Mouse (Mus musculus): ENCODE measurements around the gene Uhrf1bp1.

Uhrf1bp1 gene

DNA sequence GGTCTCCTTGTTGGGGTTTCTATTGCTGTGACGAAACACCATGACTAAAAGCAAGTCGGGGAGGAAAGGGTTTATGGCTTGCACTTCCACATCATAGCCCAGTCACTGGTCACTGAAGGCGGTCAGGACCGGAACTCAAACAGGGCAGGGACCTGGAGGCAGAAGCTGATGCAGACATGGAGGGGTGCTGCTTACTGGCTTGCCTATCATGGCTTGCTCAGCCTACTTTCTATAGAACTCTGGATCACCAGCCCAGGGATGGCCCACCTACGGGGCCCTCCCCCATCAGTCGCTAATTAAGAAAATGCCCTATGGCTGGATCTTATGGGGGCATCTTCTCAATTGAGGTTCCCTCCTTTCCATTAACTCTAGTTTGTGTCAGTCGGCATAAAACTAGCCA, 55.1 kb downstream of the Uhrf1bp1 start:
- DNase-seq (ENCODE audit: low spot score): no peak

DNA sequence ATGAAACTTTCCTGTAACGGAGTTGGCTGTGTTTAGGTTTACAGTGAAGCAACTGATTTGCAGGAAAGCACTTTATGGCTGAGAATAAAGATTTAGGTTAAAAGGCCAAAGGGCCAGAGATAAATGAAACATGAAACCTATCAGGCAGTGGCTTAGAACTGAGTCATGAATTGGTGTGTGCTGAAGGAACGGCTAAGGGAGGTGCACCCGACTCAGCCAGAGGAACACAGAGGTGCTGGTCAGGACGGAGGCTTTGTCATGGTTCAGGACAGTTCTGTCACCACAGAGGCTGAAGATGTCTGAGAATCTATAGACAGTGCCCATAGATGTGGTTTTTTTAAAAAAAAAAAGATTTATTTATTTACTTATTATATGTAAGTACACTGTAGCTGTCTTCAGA, 58.5 kb downstream of the Uhrf1bp1 start:
- no peak for DNase-seq (ENCODE audit: low spot score)

DNA sequence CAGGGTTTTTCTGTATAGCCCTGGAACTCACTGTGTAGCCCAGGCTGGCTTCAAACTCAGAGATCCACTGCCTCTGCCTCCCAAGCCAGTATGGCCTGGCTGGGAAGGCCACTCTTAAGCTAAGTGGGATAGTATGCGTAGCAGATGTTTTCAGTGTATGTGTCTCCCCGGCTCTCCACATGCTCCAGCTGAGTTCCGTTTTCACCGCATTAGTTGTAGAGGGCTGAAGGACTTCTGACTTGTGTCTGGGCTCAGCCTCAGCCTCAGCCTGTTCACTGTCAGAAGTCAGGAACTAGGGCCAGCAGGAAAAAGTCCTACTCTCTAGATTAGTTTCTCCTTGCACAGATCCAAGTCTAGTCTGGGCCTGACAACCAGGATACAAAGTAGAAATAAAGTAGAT, 60.1 kb downstream of the Uhrf1bp1 start:
- no peak for DNase-seq (ENCODE audit: low spot score)

DNA sequence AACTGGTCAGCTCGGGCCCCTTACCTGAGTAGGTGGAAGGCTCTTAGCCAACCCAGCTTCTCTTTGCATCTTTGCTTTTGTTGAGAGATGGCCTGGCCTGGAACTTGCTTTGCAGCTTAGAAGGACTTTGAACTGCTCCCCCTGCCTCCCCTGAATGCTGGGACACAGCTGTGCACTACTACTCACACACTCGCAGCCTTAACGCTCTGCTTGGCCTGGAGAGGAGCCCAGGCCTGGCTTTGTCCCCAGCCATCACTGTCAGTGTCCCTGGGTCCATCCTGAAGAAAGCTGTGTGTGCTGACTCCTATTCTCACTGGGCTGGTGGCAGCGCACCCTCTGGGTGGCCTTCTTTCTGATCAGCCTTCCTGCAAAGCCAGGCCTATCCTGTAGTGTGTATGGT, 64.4 kb downstream of the Uhrf1bp1 start:
- DNase-seq (ENCODE audit: low spot score): no peak

DNA sequence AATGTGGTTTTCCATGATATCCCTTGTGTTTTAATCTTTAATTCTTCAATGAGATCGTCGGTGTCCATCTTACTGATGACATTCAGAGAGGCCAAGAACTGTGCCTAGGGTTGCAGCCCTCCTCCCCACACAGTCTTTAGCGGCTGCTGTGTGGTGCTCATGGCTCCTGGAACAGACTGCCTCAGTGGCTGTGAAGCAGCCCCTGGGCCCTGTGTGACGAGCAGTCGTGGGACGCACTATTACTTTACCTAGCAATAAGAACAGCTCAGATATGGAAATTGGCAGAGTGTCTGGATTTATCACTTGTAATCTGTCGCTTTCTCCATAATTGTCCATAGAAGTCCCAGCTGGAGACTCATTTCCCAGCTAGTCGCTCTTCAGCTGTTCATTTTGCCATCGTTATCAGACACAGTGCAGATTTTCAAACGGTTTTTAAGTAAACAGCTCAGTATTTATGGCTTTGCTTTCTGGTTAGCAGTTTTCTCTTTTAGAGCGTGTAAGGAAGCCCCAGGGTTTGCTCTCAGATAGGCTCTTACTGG, 66.0 kb downstream of the Uhrf1bp1 start:
- DNase-seq (ENCODE audit: low spot score): no peak

DNA sequence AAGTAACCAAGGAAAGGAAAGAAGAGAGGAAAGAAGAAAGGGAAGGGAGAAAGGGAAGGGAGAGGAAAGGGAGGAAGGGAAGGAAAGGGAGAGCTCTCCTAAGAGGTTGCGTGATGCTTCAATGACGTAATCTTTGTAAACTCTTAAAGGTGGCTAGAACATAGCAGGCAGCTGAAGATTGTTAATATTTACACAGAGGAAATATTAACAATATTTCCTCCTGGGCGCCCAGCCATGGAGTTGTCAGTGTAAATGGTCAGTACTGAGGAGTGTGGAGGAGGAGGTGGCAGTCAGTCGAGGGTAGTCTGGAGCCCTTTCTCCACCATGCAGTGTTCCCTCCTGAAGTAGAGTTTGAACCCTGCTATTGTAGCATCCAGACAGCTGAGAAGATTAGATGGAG, 68.8 kb downstream of the Uhrf1bp1 start:
- DNase-seq (ENCODE audit: low spot score): no peak

DNA sequence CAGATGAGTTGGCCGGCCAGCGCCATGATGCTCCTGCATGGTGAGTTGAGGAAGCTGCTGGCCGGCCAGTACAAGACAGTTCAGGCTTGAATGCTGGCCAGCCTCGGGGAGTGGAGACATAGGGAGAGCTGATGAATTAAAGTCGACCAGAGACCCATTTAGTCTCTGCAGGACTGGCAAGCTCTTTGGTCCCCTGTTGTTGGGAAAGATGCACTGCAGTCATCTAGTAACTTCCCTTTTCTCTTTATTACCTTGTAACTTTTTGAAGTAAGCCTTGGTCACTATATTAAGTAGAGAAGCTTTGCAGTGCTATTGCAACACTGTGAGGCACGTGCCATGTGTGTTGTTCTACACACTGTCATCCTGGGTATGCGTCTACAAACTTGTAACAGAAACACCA, 69.3 kb downstream of the Uhrf1bp1 start:
- no peak for DNase-seq (ENCODE audit: low spot score)

DNA sequence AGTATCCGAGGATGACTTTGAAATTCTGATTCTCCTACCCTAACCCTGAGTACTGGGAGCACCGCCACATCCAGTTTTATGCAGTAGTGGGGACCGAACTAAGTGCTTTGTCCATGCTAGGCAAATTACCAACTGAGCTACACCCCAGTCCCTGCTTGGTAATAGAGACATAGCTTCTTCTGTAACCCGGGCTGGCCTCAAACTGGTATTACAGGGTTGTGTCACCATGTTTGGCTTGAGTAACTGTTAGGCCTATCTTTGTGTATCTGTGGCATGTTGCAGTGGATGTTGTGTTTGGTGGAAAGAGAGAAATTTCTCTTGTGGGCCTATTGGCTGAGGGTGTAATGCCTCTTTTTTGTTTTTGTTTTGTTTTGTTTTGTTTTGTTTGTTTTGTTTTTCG, 74.0 kb downstream of the Uhrf1bp1 start:
- DNase-seq (ENCODE audit: low spot score): no peak

DNA sequence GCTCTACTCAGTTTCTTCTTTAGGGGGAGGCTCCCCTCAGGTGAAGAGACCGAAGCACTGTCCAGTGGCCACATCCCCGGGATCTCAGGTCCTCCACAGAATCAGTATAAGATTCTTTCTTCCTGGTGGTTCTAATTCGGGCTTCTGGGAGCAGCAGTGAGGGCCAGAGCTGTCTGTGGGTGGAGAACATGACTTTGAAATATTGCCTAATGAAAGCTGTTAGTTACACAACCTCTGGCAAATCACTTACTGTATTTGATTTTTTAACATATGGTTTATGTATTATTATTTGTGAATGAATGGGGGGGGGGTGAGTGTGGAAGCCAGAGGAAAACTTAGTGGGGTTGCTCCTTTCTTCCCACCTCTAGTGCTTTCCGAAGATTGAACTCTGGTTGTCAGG, 75.6 kb downstream of the Uhrf1bp1 start:
- DNase-seq (ENCODE audit: low spot score): no peak

DNA sequence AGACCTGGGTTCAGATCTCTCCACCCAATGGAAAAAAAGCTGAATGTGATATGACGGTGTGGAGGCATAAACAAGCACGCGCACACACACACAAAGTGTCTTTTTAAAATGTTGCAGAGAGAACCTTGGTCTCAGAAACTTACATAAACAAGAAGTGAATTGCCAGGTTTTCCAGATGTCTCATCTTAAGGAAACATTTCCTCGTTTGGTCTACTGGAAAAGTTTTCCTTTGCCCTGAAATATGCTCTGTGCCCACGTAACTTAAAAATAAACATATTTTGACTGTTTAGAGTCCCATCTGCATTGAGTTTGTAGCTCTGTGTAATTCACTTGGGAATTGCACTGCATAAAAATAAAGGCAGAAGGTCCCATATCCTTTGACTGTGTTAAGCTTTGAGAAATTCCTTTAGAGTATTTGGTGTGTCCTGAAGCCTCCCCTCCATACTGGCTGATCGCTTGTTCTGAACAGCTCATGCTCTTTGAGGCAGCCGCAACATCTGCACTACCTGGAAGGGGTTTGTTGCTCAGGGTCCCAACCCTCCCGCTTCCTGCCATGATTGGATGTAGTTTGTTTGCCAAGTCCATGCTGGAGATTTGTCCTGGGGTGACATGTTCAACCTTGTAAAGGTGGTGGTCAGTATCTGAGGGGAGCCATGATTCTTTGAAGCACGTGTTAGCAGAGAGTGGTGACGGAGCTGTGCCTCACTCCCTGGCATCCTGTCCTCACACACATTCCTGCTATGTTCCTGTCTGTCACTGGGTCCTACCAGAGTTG, 78.1 kb downstream of the Uhrf1bp1 start:
- DNase-seq (ENCODE audit: low spot score): no peak

DNA sequence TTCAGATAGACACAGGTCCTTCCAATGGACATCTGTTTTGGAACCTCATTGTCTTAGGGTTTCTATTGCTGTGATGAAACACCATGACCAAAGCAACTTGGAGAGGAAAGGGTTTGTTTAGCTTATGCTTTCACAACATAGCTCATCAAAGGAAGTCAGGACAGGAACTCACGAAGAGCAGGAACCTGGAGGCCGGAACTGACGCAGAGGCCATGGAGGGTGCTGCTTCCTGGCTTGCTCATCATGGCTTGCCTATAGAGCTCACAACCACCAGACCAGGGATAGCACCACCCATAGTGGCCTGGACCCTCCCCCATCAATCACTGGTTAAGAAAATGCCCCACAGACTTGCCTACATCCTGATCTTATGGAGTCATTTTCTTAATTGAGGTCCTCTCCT, 78.8 kb downstream of the Uhrf1bp1 start:
- DNase-seq (ENCODE audit: low spot score): no peak

DNA sequence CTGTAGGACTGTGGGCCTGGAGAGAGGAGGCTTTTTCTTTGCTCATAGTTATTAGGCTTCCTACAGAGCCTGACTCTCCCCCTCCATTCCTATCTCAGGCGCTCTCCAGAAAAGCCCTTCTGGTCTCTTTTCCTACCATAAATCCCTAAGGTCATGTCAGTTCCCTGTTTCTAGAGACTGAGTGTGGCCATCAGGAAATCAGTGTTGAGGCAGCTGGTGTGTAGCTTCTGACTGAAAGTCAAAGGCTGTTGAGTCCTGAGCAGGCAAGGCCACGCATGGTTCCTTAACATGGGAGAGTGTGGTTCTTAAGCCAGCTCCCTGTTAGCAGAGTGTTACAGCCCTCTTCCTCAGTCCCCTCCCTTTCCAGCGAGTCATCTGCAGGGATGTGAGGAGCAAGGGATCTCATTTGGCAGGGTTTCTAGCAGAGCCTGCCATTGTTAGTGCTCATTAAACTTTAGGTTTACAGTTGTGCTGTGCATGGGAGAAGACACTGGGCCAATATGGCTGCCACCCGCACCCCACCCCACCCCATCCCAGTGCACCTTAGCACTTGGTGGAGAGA, 80.9 kb downstream of the Uhrf1bp1 start:
- no peak for DNase-seq (ENCODE audit: low spot score)

DNA sequence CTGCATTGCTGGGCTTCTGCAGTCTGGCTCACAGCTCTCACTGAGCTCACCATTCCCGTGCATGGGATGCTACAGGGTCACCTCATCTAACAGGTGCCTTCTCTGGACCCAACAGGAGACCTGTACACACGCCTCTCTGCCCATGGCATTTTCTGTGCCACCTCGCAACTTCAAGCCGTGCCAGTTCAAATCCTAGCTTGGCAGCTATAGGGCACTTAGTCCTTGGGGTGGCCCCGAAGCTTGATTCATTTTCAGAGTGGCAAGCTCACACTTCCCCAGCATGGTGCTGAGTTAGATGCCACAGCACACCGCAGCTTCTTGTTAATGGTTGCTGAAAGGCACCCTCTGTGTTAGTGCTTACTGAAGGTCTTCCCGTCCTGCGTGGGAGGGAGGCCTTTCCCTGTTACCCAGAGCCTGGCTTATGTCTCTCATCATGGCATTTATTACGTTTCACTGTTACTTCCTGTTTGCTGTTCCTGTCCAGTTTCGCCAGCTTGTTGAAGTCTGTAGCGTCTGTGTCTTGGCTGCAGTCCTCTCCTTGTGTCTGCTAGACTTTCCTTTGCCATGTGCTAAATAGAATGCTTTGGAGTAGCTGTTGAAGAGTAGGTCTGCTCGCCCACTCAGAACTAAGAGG, 82.0 kb downstream of the Uhrf1bp1 start:
- DNase-seq (ENCODE audit: low spot score): no peak

DNA sequence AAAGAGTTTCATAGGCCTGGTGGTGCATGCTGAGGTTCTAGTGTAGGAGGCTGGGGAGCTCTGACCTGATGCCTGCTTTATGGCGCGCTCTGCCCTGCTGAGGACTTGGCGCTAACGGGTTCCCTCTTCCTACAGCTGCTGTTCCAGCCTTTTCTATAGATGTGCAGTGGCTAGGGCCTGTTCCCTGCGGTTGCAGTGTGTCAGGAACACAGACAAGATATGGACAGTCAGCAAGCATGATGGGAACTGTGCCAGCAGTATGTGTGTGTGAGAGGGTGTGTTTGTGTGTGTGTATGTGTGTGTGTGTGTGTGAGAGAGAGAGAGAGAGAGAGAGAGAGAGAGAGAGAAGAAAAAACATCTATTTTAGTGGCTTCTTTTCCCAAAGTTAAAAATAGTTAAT, 82.8 kb downstream of the Uhrf1bp1 start:
- DNase-seq (ENCODE audit: low spot score): no peak

DNA sequence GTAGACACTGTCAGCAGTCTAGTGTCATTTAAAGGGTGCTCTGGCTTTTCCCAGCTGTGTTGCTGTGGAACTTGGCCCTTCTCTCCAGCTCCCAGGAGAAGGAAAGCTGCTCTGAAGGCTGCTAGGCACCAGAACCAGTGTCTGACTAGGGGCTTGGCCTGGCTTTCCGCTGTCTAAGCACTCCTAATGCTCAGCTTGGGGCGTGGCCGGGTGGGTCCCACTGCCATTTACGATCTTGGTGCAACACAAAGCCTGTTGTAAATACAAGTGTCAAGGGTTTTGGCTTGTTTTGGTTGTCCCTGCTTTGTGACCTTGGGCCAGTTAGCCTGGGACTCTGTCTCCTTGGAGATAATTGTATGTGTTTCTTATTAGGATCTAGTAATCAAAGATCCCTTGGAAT, 84.1 kb downstream of the Uhrf1bp1 start:
- no peak for DNase-seq (ENCODE audit: low spot score)

DNA sequence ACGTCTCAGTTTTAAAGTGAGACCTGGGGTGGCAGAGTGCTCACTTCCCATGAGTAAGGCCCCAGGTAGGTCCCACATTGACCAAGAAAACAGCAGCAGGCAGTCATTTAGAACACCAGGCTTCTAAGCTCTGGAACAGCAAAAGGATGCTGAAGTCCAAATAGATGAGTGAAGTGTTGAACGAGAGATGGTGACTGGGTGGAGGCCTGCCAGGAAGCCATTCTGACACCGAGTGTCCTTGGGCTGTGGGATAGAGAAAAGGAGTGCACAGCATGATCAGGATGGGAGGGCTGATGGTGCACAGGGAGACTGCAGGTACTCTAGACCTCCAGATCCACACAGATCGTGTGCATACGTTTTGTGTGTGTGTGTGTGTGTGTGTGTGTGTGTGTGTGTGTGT, 84.9 kb downstream of the Uhrf1bp1 start:
- no peak for DNase-seq (ENCODE audit: low spot score)

DNA sequence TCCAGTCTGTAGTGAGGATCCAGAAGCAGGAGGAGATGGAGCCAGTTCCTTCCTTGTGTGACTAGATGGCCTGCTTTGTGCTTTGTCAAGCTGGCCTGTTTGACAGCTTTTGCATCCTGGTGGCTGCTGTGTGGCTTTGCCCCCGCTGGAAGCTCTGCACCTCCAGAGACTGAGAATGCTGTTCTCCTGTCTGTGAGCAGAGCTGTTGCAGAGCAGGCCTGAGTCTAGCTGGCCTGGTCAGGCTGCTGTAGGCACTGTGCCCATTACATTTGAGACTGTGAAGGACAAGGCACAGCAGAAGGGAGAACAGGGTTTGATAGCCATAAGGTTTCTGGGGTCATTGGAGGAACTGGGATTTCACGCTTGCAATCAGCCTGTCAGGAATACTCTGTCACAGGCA, 85.5 kb downstream of the Uhrf1bp1 start:
- DNase-seq (ENCODE audit: low spot score): no peak

DNA sequence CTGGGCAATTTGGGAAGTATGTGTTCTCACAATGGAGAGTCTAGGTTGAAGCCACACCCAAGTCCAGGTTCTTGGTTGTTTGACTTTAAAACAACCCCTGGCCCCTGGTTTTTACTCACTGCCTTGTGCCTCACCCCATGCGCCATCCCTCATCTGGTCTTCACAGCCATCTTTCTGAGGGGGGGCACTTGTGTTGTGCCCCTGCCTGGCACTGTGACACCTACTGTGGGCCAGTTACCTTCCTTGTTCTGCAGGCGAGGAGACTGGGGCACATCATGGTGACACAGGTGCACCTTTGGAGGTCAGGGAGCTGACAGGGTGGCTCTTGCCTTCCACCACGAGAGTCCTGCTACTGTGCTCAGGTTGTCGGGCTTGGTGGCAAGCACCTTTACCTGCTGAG, 85.9 kb downstream of the Uhrf1bp1 start:
- no peak for DNase-seq (ENCODE audit: low spot score)

DNA sequence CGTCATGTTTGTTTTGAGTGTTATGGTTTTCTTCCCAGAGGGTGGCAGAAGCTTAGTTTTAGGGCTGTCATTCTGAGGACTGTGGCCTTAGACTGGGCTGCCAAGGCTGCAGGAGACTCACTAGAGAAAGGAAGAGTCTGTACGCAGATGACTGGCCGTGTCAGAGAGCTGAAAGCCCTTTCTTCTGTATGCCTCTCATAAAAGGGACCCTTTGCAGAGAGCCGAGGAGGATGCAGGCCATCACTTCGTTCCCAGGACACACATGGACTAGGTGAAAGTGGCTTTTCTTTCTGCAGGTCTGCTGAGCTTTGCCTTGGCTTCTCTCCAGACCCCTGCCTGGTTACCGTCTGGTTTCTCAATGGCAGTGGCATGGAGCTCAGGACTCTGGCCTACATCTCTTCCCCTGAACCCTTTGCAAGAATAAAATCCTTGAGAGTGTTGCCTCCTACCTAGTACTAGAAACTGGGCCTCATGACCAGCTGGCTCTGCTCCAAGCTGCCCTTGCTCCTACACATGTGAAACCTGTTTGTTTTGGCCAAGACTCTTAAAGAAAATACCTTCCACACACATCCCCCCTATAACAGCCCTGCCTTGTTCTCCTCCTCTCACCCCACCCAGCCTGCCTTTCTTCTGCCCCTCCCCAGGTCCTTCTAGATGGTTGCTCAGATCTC, 89.4 kb downstream of the Uhrf1bp1 start:
- no peak for DNase-seq (ENCODE audit: low spot score)

DNA sequence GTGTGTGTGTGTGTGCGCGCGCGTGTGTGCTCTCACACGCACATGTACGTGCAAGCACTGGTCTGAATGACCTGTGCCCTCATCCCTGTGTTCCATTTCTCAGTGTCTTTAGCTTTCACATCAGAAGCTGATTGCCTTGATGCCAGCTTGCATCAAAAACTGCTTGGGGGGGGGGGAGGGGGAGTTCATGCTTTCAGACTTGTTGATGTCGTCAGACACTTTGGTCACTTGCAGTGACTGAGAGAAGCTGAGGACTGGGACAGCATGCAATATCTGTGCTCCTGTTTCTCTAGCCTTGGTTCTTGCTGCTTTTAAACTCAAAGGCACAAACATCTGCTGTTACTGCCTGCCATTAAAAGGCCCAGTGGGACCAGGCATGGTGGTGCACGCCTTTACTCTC, 90.1 kb downstream of the Uhrf1bp1 start:
- no peak for DNase-seq (ENCODE audit: low spot score)

DNA sequence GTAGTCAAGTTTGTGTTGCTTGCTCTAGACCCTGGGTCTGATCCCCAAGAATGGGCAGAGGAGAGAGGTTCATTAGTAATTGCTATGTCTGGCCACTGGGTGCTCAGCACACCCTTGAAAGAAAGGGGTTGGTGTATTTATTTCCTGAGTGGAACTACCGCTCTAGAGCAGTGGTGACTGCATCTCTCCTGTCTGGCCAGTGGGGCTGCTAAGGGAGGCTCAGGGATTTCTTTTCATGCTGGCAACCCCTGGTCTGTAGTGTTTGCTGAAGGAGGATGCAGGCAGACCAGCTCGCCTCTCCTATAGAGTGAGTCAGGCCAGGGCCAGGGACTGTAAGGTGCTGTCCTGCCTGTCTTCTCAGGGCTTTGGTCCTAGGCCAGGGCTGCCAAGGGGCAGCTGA, 90.9 kb downstream of the Uhrf1bp1 start:
- DNase-seq (ENCODE audit: low spot score): no peak

All from T-cell, adult 2 months (primary cell).